Comparison of ENCODE assay signal across 8 mouse cellular contexts in genomic region chrX:153237920-153238504, GRCm38 (mm10). TPM values are rescaled to one million over a fixed set of nuclear protein-coding genes. Genes with fewer than 3 reads are reported as not detected.
DNase-seq lines count a peak whose midpoint lies in the region; ATAC-seq and TF ChIP-seq lines count a peak whose summit lies in the region.

No protein-coding gene starts in this region.

- no peaks in the 10 kb centered on the region for H3K36me3 ChIP-seq in heart, embryonic 14.5 days (ENCODE audit: control insufficient read depth, insufficient read depth, low read length)
- H3K36me3 ChIP-seq in liver, embryonic 14.5 days (replicated peaks; ENCODE audit: control insufficient read depth, insufficient read depth, low read depth), result no peaks in the 10 kb centered on the region
- no peaks in the 10 kb centered on the region for H3K36me3 ChIP-seq in neural tube, embryonic 13.5 days

- H3K4me3 ChIP-seq in heart, embryonic 14.5 days (ENCODE audit: control insufficient read depth in 1 of 2, insufficient read depth in 1 of 2, low read depth in 1 of 2, low read length in 2 of 2), result peak overlapping the region; percentile 58 to 80
- peak overlapping the region; percentile 54 to 58 for H3K4me3 ChIP-seq in liver, embryonic 14.5 days (ENCODE audit: insufficient read depth in 1 of 2, low read depth in 2 of 2, low read length in 2 of 2)
- H3K4me3 ChIP-seq in neural tube, embryonic 13.5 days, result peak overlapping the region; percentile 55

- no peaks in the 10 kb centered on the region for H3K9me3 ChIP-seq in heart, embryonic 14.5 days (ENCODE audit: control insufficient read depth, low read length)
- no peaks in the 10 kb centered on the region for H3K9me3 ChIP-seq in liver, embryonic 14.5 days (ENCODE audit: control insufficient read depth, low read length)
- H3K9me3 ChIP-seq in neural tube, embryonic 13.5 days, result no peaks in the 10 kb centered on the region

- DNase-seq in 3134 (ENCODE audit: extremely low read depth, insufficient read length, low spot score), result peak; percentile 1
- DNase-seq in ZHBTc4 (ENCODE audit: low read depth, low spot score), result peak; percentile 43
- peak; percentile 45 for DNase-seq in embryo, embryonic 11 days
- DNase-seq in kidney, postnatal 14 days, result peak; percentile 12
- DNase-seq in liver, embryonic 14.5 days (ENCODE audit: low read depth in 3 of 3, low spot score in 3 of 3), result peak in 2 of 3 experiments; percentile 4 to 12
- peak; percentile 12 to 29 for DNase-seq in thymus, postnatal 36 days

- no peak for TF ChIP-seq CTCF in liver, embryonic 14.5 days (IDR thresholded peaks at IDR 0.05; ENCODE audit: low read depth)

- H3K27me3 ChIP-seq in heart, embryonic 14.5 days (ENCODE audit: control insufficient read depth, insufficient read depth, low read length), result no peaks in the 10 kb centered on the region
- H3K27me3 ChIP-seq in liver, embryonic 14.5 days (ENCODE audit: control insufficient read depth, insufficient read depth, low read length), result no peaks in the 10 kb centered on the region
- peaks cover 4% of the 10 kb centered on the region for H3K27me3 ChIP-seq in neural tube, embryonic 13.5 days

- peak overlapping the region; percentile 75 for H3K4me2 ChIP-seq in heart, embryonic 14.5 days (ENCODE audit: low read length)
- peak overlapping the region; percentile 82 for H3K4me2 ChIP-seq in liver, embryonic 14.5 days (ENCODE audit: low read depth)
- peak overlapping the region; percentile 56 for H3K4me2 ChIP-seq in neural tube, embryonic 13.5 days

- 19% methylated on average over 21 of the region's 23 CpGs for WGBS in heart, embryonic 14.5 days
- 13% methylated on average over 23 of the region's 23 CpGs for WGBS in liver, embryonic 14.5 days (ENCODE audit: insufficient replicate concordance)
- 20% methylated on average over 22 of the region's 23 CpGs for WGBS in neural tube, embryonic 13.5 days

- H3K4me1 ChIP-seq in heart, embryonic 14.5 days (ENCODE audit: control insufficient read depth in 2 of 2, insufficient read depth in 2 of 2, low read length in 2 of 2), result no peaks in the 10 kb centered on the region
- peaks cover 6 to 8% of the 10 kb centered on the region in 2 experiments; a peak in 2 of 4 replicates for H3K4me1 ChIP-seq in liver, embryonic 14.5 days (replicated peaks; ENCODE audit: control insufficient read depth in 2 of 2, insufficient read depth in 2 of 2, low read length in 1 of 2)
- no peaks in the 10 kb centered on the region for H3K4me1 ChIP-seq in neural tube, embryonic 13.5 days (replicated peaks)

- no peak; the same call in 1 of the 2 replicates for ATAC-seq in heart, embryonic 14.5 days (ENCODE audit: insufficient number of reproducible peaks, insufficient read depth, low FRiP score, low read depth)
- peak; percentile 92 for ATAC-seq in liver, embryonic 14.5 days (ENCODE audit: insufficient read depth)
- ATAC-seq in neural tube, embryonic 13.5 days (ENCODE audit: low read depth), result peak; percentile 96

- no peak overlapping the region for H3K27ac ChIP-seq in heart, embryonic 14.5 days (replicated peaks in 1 of 2; ENCODE audit: control insufficient read depth in 1 of 2, insufficient read depth in 1 of 2, low read depth in 2 of 2, low read length in 2 of 2)
- H3K27ac ChIP-seq in liver, embryonic 14.5 days, result no peak overlapping the region
- H3K27ac ChIP-seq in neural tube, embryonic 13.5 days (replicated peaks), result peak overlapping the region; percentile 62

- peak overlapping the region; percentile 52 for H3K9ac ChIP-seq in heart, embryonic 14.5 days (ENCODE audit: low read length)
- H3K9ac ChIP-seq in liver, embryonic 14.5 days (replicated peaks), result peak overlapping the region; percentile 37; the same call in 1 of the 2 replicates
- H3K9ac ChIP-seq in neural tube, embryonic 13.5 days, result peak overlapping the region; percentile 75

- TF ChIP-seq EP300 in liver, embryonic 14.5 days (IDR thresholded peaks at IDR 0.05; ENCODE audit: low read depth), result no peak

RNA-seq across cellular contexts. Expression of gene Klf8, which starts 0.7 kb away (rescaled TPM):
- 0.62 and 1.0 TPM in 2 replicates for polyA plus RNA-seq in heart, embryonic 14.5 days (2014; fragmentation: Nextera tagmentation; extraction: Ambion mirVana)
- 0.21 and 0.25 TPM in 2 replicates for polyA plus RNA-seq in liver, embryonic 14.5 days (2012; rRNA removed)
- 0.10 and 0.24 TPM in 2 replicates for polyA plus RNA-seq in liver, embryonic 14.5 days (2014; fragmentation: Nextera tagmentation; extraction: Ambion mirVana)
- polyA plus RNA-seq in neural tube, embryonic 13.5 days (2015; fragmentation: Nextera tagmentation; extraction: Ambion mirVana), result 2.8 and 4.1 TPM in 2 replicates
